Mouse (Mus musculus): ENCODE data around the gene Rab33a. TPM values are rescaled to one million over a fixed set of nuclear protein-coding genes. Genes with fewer than 3 reads are reported as not detected.
A peak's percentile ranks its signal among the peaks of the same experiment; 100 is the strongest.

Rab33a gene
- polyA plus RNA-seq (2014; fragmentation: Nextera tagmentation; extraction: Ambion mirVana) = 4.7 and 5.5 TPM in 2 replicates

DNA sequence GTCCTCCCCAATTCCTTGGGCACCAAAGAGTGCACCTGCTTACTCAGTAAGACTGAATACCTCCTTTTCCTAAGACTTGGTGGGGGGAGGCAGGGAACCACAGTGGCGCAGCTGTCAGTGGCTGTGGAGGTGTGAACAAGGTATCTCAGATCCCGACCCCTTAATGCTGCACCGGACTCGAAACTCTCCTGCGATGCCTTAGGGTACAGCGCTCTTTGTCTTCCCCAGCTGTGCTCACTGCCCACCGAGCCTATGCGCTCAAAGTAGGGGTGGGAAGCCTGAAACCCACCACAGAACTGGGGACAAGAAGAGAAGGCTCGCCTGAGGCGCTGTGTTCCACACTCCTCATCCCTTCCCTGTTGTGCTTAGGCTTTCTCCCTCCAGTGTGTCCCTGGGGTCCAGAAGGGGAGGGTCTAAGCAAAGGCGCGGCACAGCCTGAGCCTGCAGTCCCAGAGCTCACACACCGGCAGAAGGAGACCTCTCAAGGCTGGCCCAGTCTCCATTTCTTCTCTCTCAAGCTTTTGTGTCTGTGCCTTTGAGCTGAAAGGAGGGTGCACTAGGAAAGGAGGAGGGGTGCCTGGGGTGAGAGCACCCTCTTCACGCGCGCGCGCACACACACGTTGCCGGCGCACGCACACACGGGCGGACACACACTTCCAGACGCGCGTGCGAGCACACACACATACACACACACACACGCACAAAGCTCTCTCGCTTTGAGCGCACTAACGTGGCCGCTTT lies at the start of gene Rab33a:
Gene Rab33a (plus strand): TSS at position 478 of the 741 bp plus-strand sequence.
- Histone ChIP-seq H3K27ac (replicated peaks; ENCODE audit: low read depth, low read length) (no peak within 1 kb of the TSS), H3K9me3 (ENCODE audit: control insufficient read depth, low read length) (no peaks in the 10 kb centered on the region), H3K4me3 (ENCODE audit: low read depth, low read length) (peak within 1 kb of the TSS; percentile 40), H3K4me2 (ENCODE audit: low read depth, severe bottlenecking) (peak within 1 kb of the TSS; percentile 67), H3K27me3 (ENCODE audit: control insufficient read depth, insufficient read depth, low read length) (no peaks in the 10 kb centered on the region), H3K9ac (ENCODE audit: low read length) (peak within 1 kb of the TSS; percentile 49), H3K4me1 (ENCODE audit: control insufficient read depth, insufficient read depth, low read length) (no peaks in the 10 kb centered on the region), H3K36me3 (ENCODE audit: control insufficient read depth, insufficient read depth, low read length) (no peaks in the 10 kb centered on the region)
- DNase-seq (ENCODE audit: low spot score) (peak; percentile 47), ATAC-seq (ENCODE audit: insufficient number of reproducible peaks, low FRiP score, low TSS enrichment, low read depth) (peak; percentile 79)
- 25% methylated on average over 32 of the region's 33 CpGs for WGBS

DNA sequence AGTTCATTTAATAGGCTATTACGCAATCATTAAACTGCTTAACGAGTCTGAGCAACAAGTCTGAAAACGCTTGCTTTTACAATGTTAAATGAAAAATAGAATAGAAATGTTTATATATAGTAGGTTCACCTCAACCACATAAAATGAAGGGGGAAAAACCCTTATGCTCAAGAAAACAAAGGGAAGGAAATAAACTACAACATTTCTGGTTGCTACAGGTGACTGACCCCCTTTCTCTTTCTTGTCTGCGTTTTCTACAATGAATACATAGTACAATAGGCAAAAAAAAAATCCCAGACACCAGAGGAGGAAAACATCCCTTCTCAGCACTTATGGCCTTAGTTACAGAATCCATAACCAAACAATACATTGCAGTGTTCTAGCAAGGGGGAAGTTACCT lies 38.0 kb upstream of the Rab33a start:
- WGBS = 86% methylated on average over 4 of the region's 4 CpGs
- Histone ChIP-seq H3K9me3 (ENCODE audit: control insufficient read depth, low read length) (no peaks in the 10 kb centered on the region), H3K27ac (replicated peaks; ENCODE audit: low read depth, low read length) (no peak overlapping the region), H3K4me3 (ENCODE audit: low read depth, low read length) (no peak overlapping the region), H3K4me2 (ENCODE audit: low read depth, severe bottlenecking) (no peak overlapping the region), H3K9ac (ENCODE audit: low read length) (no peak overlapping the region), H3K36me3 (ENCODE audit: control insufficient read depth, insufficient read depth, low read length) (no peaks in the 10 kb centered on the region), H3K27me3 (ENCODE audit: control insufficient read depth, insufficient read depth, low read length) (no peaks in the 10 kb centered on the region), H3K4me1 (ENCODE audit: control insufficient read depth, insufficient read depth, low read length) (no peaks in the 10 kb centered on the region)
- DNase-seq (ENCODE audit: low spot score) (no peak), ATAC-seq (ENCODE audit: insufficient number of reproducible peaks, low FRiP score, low TSS enrichment, low read depth) (no peak)

DNA sequence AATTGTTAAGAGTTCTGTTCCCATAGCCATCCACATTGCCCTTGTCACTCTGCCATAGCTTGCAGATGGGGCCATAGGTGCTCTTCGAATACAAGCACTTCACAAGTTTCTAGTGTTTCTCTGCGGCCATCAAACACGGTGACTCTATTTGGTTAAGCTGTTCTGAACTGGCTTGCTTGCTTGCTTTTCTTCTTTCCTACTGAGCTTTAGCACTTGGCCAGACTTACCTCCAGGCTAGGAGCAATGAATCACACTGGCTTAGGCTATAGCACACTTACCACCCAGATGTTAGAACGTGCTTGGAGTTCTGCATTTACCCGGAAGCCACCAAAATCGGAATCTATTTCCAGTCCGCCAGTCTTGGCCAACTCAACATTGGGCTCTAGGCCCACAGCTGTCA lies 37.4 kb upstream of the Rab33a start:
- 94% methylated on average over 7 of the region's 7 CpGs for WGBS
- H3K36me3 ChIP-seq (ENCODE audit: control insufficient read depth, insufficient read depth, low read length) = no peaks in the 10 kb centered on the region

DNA sequence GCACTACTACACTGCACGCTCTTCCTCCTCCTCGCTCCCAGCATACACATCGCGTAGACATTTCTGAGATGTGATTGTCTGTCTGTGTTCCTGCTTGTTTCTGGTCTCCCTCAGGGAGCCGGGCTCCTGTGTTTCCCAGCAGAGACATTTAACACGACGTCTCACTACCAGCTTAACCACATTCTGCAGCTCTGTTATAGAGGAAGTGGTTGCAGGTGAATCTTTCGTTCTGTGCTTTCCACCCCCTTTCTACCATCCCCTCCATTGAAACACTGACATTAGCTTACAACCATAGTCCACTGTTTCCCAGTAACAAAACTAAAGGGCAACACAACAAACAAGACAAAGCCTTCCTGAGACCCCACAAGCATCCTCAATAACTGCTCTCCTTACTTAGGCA lies 25.3 kb upstream of the Rab33a start:
- Histone ChIP-seq H3K36me3 (ENCODE audit: control insufficient read depth, insufficient read depth, low read length) (no peaks in the 10 kb centered on the region; the same call in 1 of the 2 replicates), H3K27me3 (ENCODE audit: control insufficient read depth, insufficient read depth, low read length) (no peaks in the 10 kb centered on the region), H3K4me2 (ENCODE audit: low read depth, severe bottlenecking) (no peak overlapping the region), H3K9ac (ENCODE audit: low read length) (no peak overlapping the region), H3K9me3 (ENCODE audit: control insufficient read depth, low read length) (no peaks in the 10 kb centered on the region), H3K4me3 (ENCODE audit: low read depth, low read length) (no peak overlapping the region), H3K27ac (replicated peaks; ENCODE audit: low read depth, low read length) (no peak overlapping the region), H3K4me1 (ENCODE audit: control insufficient read depth, insufficient read depth, low read length) (no peaks in the 10 kb centered on the region)
- DNase-seq (ENCODE audit: low spot score) (no peak), ATAC-seq (ENCODE audit: insufficient number of reproducible peaks, low FRiP score, low TSS enrichment, low read depth) (no peak)
- WGBS = 88% methylated on average over 8 of the region's 8 CpGs

More for the DNA sequence above, 37.4 kb upstream of the Rab33a start:
- Histone ChIP-seq H3K4me2 (ENCODE audit: low read depth, severe bottlenecking) (no peak overlapping the region), H3K27me3 (ENCODE audit: control insufficient read depth, insufficient read depth, low read length) (no peaks in the 10 kb centered on the region), H3K9ac (ENCODE audit: low read length) (no peak overlapping the region), H3K4me1 (ENCODE audit: control insufficient read depth, insufficient read depth, low read length) (no peaks in the 10 kb centered on the region), H3K27ac (replicated peaks; ENCODE audit: low read depth, low read length) (no peak overlapping the region), H3K4me3 (ENCODE audit: low read depth, low read length) (no peak overlapping the region), H3K9me3 (ENCODE audit: control insufficient read depth, low read length) (no peaks in the 10 kb centered on the region)
- ATAC-seq (ENCODE audit: insufficient number of reproducible peaks, low FRiP score, low TSS enrichment, low read depth) (no peak), DNase-seq (ENCODE audit: low spot score) (no peak)

DNA sequence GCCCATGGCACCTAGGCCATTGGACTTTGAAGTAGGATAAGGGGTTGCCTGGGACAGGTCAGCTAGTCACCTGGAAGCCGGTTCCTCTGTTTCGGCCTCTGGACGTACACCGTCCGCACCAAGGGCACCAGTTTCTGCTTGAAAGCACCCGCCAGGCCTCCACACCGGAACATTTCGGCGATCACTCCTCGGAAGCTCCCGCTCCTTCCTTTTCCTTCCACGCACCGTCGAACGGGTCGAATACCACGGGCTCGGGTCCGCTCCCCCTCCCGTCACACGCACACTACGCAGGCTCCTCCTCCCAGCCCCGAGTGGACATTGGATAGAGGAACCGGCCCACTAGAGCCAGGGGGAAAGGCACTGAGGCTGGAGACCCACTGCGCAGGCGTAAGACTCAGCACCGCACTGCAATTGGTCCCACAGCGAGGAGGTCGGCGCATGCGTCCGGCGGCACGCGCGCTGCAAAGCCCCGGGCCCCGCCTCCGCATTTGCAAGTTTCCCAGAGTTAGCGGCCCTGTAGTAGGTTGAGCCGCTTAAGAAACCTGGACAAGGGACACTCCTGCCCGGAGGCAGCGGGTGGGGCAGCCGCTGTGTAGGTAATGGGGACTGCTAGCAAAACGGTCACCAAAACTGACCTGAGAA lies 5.8 kb upstream of the Rab33a start, which contains the start of gene Aifm1:
Gene Aifm1 (minus strand): TSS at position 398 of the 642 bp plus-strand sequence.
- peak; percentile 88 for DNase-seq (ENCODE audit: low spot score)
- peak within 1 kb of the TSS; percentile 60 for H3K9ac ChIP-seq (ENCODE audit: low read length)
- ATAC-seq (ENCODE audit: insufficient number of reproducible peaks, low FRiP score, low TSS enrichment, low read depth) = peak; percentile 98
- H3K4me2 ChIP-seq (ENCODE audit: low read depth, severe bottlenecking) = peak within 1 kb of the TSS; percentile 56
- H3K4me1 ChIP-seq (ENCODE audit: control insufficient read depth, insufficient read depth, low read length) = no peaks in the 10 kb centered on the region
- no peaks in the 10 kb centered on the region for H3K9me3 ChIP-seq (ENCODE audit: control insufficient read depth, low read length)
- WGBS = 15% methylated on average over 45 of the region's 45 CpGs
- H3K36me3 ChIP-seq (ENCODE audit: control insufficient read depth, insufficient read depth, low read length) = no peaks in the 10 kb centered on the region
- peak within 1 kb of the TSS; percentile 51 for H3K4me3 ChIP-seq (ENCODE audit: low read depth, low read length)
- no peaks in the 10 kb centered on the region for H3K27me3 ChIP-seq (ENCODE audit: control insufficient read depth, insufficient read depth, low read length)
- H3K27ac ChIP-seq (replicated peaks; ENCODE audit: low read depth, low read length) = no peak within 1 kb of the TSS

DNA sequence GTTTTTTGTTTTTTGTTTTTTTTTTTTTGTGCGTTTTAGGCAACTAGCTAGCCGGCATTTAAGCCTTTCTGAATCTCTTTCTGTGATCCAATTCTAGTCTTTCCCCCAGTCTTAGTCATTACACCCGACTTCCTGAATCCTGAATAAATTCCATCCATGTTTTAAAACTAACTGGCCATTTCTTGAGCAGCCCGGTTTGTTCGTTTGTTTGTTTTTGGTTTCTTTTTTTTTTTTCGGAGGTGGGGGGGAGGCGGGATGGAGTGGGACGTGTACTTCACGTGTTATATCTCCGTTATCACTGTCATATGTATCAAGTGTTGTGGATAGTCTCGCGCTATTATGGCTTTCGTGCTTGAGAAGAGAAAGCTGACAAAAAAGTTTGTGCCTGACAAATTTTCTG lies 5.3 kb upstream of the Rab33a start:
- Histone ChIP-seq H3K4me2 (ENCODE audit: low read depth, severe bottlenecking) (peak overlapping the region; percentile 36), H3K27me3 (ENCODE audit: control insufficient read depth, insufficient read depth, low read length) (no peaks in the 10 kb centered on the region), H3K27ac (replicated peaks; ENCODE audit: low read depth, low read length) (no peak overlapping the region), H3K9ac (ENCODE audit: low read length) (peak overlapping the region; percentile 37), H3K36me3 (ENCODE audit: control insufficient read depth, insufficient read depth, low read length) (no peaks in the 10 kb centered on the region), H3K4me3 (ENCODE audit: low read depth, low read length) (peak overlapping the region; percentile 51), H3K9me3 (ENCODE audit: control insufficient read depth, low read length) (no peaks in the 10 kb centered on the region), H3K4me1 (ENCODE audit: control insufficient read depth, insufficient read depth, low read length) (no peaks in the 10 kb centered on the region)
- WGBS = 24% methylated on average over 13 of the region's 13 CpGs
- no peak for DNase-seq (ENCODE audit: low spot score)
- ATAC-seq (ENCODE audit: insufficient number of reproducible peaks, low FRiP score, low TSS enrichment, low read depth) = no peak

DNA sequence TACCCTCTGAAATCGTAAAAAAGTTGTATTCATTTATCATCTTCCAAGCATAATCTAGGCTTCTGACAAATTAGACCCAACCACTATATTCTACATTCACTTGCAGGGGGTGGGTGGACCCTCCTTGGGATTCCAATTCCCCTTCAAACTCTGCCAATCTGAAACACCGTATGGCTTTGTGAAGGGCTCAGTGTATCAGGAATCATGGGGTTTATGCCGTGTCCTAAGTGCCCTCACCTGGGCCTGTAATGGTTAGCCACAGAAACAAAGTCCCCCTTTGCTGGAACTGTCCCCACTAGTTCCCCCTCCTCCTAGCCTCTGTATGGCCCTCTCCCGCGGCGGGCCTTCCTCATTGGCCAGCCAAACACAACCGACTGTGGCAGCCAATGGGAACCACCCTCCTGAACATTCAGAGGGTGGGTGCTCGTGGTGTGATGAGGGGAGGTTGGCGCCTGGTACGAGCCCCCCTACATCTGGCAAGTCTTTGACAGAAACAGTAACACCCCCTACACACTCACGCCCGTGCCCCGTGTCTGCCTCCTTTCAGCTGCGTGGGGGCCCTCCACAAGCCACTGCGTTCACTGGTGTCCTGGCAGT lies 776 bp upstream of the Rab33a start:
- Histone ChIP-seq H3K4me2 (ENCODE audit: low read depth, severe bottlenecking) (peak overlapping the region; percentile 67), H3K36me3 (ENCODE audit: control insufficient read depth, insufficient read depth, low read length) (no peaks in the 10 kb centered on the region), H3K27ac (replicated peaks; ENCODE audit: low read depth, low read length) (no peak overlapping the region), H3K4me1 (ENCODE audit: control insufficient read depth, insufficient read depth, low read length) (no peaks in the 10 kb centered on the region), H3K4me3 (ENCODE audit: low read depth, low read length) (peak overlapping the region; percentile 40), H3K9me3 (ENCODE audit: control insufficient read depth, low read length) (no peaks in the 10 kb centered on the region), H3K9ac (ENCODE audit: low read length) (peak overlapping the region; percentile 49; the same call in 1 of the 2 replicates), H3K27me3 (ENCODE audit: control insufficient read depth, insufficient read depth, low read length) (no peaks in the 10 kb centered on the region)
- peak; percentile 51 for DNase-seq (ENCODE audit: low spot score)
- ATAC-seq (ENCODE audit: insufficient number of reproducible peaks, low FRiP score, low TSS enrichment, low read depth) = peak; percentile 70
- 30% methylated on average over 15 of the region's 15 CpGs for WGBS

DNA sequence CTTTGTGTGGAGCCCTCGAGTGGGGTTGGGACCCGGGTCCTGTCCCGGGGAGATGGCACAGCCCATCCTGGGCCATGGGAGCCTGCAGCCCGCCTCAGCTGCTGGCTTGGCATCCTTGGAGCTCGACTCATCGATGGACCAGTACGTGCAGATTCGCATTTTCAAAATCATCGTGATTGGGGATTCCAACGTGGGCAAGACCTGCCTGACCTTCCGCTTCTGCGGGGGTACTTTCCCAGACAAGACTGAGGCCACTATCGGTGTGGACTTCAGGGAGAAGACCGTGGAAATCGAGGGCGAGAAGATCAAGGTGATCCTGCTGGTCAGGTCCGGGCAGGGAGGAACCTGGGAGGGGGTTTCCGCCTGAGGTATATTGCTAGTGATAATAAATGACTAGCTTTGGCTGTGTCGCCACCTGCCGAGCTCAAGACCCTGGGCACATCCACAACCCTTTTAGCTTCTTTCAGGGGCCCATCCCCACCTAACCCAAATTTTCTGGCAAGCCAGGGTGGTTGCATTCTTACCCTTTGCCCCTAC lies 532 bp downstream of the Rab33a start:
- Histone ChIP-seq H3K27ac (replicated peaks; ENCODE audit: low read depth, low read length) (no peak overlapping the region), H3K9me3 (ENCODE audit: control insufficient read depth, low read length) (no peaks in the 10 kb centered on the region), H3K4me2 (ENCODE audit: low read depth, severe bottlenecking) (peak overlapping the region; percentile 67), H3K36me3 (ENCODE audit: control insufficient read depth, insufficient read depth, low read length) (no peaks in the 10 kb centered on the region), H3K4me1 (ENCODE audit: control insufficient read depth, insufficient read depth, low read length) (no peaks in the 10 kb centered on the region), H3K4me3 (ENCODE audit: low read depth, low read length) (peak overlapping the region; percentile 40), H3K27me3 (ENCODE audit: control insufficient read depth, insufficient read depth, low read length) (no peaks in the 10 kb centered on the region), H3K9ac (ENCODE audit: low read length) (peak overlapping the region; percentile 49)
- ATAC-seq (ENCODE audit: insufficient number of reproducible peaks, low FRiP score, low TSS enrichment, low read depth) (0 out of 2 replicates have a peak, but pooled peaks have one; percentile 48), DNase-seq (ENCODE audit: low spot score) (peak; percentile 23)
- 25% methylated on average over 20 of the region's 20 CpGs for WGBS
